Mouse (Mus musculus) midbrain, embryonic 11.5 days (tissue): ENCODE results near the gene Lrrc18. TPM values are rescaled to one million over a fixed set of nuclear protein-coding genes. Genes with fewer than 3 reads are reported as not detected.
A peak's percentile ranks its signal among the peaks of the same experiment; 100 is the strongest.

ENCODE experiments used
- ATAC-seq: fragments of 200-750 bp; cut with Nextera tagmentation; 2 replicates; pipeline ENCODE4 v1.8.0; 2017; ENCODE audit warnings: moderate TSS enrichment, moderate library complexity; ENCODE audit not compliant: low FRiP score
- DNase-seq: peaks from one replicate; pipeline ENCODE4 v3.0.0; 2015; ENCODE audit warnings: low spot score; ENCODE audit errors: missing footprints
- H3K27ac ChIP-seq: fragments of 300-500 bp; sonication (generic); 2 replicates; pipeline ENCODE4 v1.5.1; 2014; ENCODE audit warnings: low read depth, low read length
- H3K27me3 ChIP-seq: fragments of 300-500 bp; sonication (generic); 2 replicates; pipeline ENCODE4 v1.6.1; 2014; ENCODE audit warnings: mild to moderate bottlenecking, low read length, moderate library complexity, mixed read lengths; ENCODE audit not compliant: control insufficient read depth, insufficient read depth
- H3K36me3 ChIP-seq: fragments of 300-500 bp; sonication (generic); 2 replicates; pipeline ENCODE4 v1.6.1; 2014; ENCODE audit warnings: mild to moderate bottlenecking, low read length, moderate library complexity, mixed read lengths; ENCODE audit not compliant: control insufficient read depth, insufficient read depth
- H3K4me1 ChIP-seq: fragments of 300-500 bp; sonication (generic); 2 replicates; pipeline ENCODE4 v1.6.1; 2014; ENCODE audit warnings: low read length; ENCODE audit not compliant: control insufficient read depth, insufficient read depth
- H3K4me2 ChIP-seq: fragments of 300-500 bp; sonication (generic); 2 replicates; pipeline ENCODE4 v1.6.1; 2014; ENCODE audit warnings: mild to moderate bottlenecking, moderate library complexity
- H3K4me3 ChIP-seq: fragments of 300-500 bp; sonication (generic); 2 replicates; pipeline ENCODE4 v1.5.1; 2014; ENCODE audit warnings: low read depth, low read length
- H3K9ac ChIP-seq: fragments of 300-500 bp; sonication (generic); 2 replicates; pipeline ENCODE4 v1.6.1; 2014; ENCODE audit warnings: low read length
- H3K9me3 ChIP-seq: fragments of 300-500 bp; sonication (generic); 2 replicates; pipeline ENCODE4 v1.6.1; 2016; ENCODE audit warnings: low read length; ENCODE audit not compliant: control insufficient read depth
- WGBS: fragments of 180-500 bp; shearing (Covaris S2); extraction: QIAGEN DNeasy Blood & Tissue Kit; methylation state at CpG from one replicate; pipeline ENCODE4 v1.1.7; 2014; 5-methylcytosine and 5-hydroxymethylcytosine counted together
- polyA plus RNA-seq: library from polyadenylated mRNA; unstranded; fragments of >200 nt; fragmentation: Nextera tagmentation; extraction: Ambion mirVana; gene quantifications from 2 replicates; pipeline ENCODE4 v1.2.1, GENCODE M21; 2014

Lrrc18 gene
- polyA plus RNA-seq: 0.23 and 0.25 TPM in 2 replicates

DNA sequence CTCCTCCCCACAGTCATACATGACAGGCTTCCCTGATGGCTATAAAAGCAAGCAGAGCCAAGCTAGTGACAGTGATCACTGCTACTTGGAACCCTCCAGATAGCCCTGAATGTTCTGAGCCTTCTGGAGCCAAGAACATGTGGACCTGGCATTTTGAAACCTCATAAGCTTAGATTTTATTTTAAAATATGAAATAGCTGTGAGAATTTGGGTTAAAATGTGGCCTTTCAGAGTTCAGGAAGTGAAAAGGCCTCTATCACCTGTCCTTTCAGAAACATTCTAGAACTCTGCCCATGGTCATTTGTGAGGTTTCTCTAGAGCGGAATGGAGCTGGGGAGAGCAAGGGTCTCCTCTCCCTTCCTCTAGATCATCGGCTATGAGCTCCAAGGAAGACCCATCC lies at the start of gene Lrrc18:
Gene Lrrc18 (plus strand): TSS at position 301 of the 400 bp plus-strand sequence.
- Histone ChIP-seq H3K4me3 (no peak within 1 kb of the TSS), H3K4me2 (no peak within 1 kb of the TSS), H3K36me3 (no peaks in the 10 kb centered on the region), H3K27me3 (no peaks in the 10 kb centered on the region), H3K27ac (no peak within 1 kb of the TSS), H3K4me1 (peaks cover 12% of the 10 kb centered on the region), H3K9ac (no peak within 1 kb of the TSS), H3K9me3 (no peaks in the 10 kb centered on the region)
- DNase-seq: no peak
- no peak for ATAC-seq
- 88% methylated on average over 2 of the region's 2 CpGs for WGBS

DNA sequence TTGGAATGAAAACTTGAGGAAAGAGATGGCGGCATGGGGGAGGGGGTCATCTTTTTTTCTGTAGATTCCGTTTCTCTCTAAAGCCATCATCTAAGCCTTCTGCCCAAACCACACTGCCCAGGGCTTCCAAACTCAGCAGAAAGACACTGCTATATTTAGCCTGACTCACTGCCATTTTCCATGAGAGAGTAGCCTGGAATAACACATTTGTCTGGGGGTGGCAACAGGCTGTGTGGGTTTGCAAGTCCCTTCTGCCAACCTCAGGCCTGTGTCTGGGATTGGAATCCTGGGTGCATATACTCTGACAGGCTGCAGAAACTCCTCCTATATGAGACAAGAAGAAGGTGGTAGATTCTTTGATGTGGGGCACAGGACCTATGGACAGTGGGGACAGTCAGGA lies 43.7 kb upstream of the Lrrc18 start:
- DNase-seq (no peak), ATAC-seq (no peak)
- WGBS: 88% methylated on average over 2 of the region's 2 CpGs
- no peak overlapping the region for H3K9ac ChIP-seq
- no peaks in the 10 kb centered on the region for H3K27me3 ChIP-seq
- no peak overlapping the region for H3K27ac ChIP-seq
- no peaks in the 10 kb centered on the region for H3K4me1 ChIP-seq
- H3K4me3 ChIP-seq: no peak overlapping the region
- no peaks in the 10 kb centered on the region for H3K36me3 ChIP-seq
- H3K4me2 ChIP-seq: no peak overlapping the region
- no peaks in the 10 kb centered on the region for H3K9me3 ChIP-seq

DNA sequence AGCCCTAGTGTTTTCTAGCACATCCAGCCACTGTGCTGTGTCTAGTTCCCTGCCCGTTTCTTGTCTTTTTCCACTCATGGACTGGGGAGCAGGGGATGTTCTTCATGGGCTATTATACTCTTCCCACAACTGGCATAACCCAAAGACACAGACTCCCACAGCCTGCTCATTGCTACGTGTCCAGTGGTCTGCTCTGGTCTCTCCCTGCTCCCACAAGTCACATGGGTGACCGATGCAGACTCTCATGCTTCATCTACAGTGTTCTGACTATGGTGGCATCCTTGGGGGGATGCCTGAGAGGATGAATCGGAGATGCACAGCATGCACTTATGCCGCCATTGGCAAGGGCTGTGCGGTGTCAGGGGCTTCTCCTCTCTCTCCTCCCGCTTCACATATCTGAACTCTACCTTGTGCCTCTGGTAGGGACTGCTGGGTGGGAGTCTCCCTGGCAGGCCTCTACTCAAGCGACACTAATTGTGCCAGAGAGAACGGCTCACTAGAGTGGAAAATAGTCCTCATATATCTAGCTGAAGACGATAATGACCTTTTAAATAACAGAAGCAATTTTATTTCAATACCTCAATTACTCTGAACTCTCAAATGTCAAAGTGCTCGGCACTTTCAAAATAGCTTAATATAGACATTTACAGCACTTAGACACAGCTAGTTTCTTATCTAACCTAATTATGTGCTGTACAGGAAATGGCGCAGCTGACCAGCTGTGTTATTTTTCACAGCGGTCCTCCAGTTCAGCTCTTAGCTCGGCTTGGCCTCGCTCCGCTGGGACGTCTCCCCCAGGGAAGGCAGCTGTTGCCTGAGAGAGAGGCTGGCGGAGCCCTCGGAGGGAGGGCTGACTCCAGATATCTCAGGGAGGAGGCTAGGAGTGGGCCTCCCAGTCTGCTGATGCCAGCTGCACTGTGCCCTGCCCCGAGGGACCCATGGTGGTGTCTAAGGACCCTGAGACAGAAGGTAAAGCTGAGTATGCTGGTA lies 40.6 kb upstream of the Lrrc18 start:
- ATAC-seq (no peak), DNase-seq (no peak)
- no peak overlapping the region for H3K9ac ChIP-seq
- H3K4me2 ChIP-seq: no peak overlapping the region
- no peaks in the 10 kb centered on the region for H3K27me3 ChIP-seq
- H3K9me3 ChIP-seq: no peaks in the 10 kb centered on the region
- H3K27ac ChIP-seq: no peak overlapping the region
- no peaks in the 10 kb centered on the region for H3K4me1 ChIP-seq
- H3K36me3 ChIP-seq: no peaks in the 10 kb centered on the region
- 79% methylated on average over 20 of the region's 20 CpGs for WGBS
- no peak overlapping the region for H3K4me3 ChIP-seq

DNA sequence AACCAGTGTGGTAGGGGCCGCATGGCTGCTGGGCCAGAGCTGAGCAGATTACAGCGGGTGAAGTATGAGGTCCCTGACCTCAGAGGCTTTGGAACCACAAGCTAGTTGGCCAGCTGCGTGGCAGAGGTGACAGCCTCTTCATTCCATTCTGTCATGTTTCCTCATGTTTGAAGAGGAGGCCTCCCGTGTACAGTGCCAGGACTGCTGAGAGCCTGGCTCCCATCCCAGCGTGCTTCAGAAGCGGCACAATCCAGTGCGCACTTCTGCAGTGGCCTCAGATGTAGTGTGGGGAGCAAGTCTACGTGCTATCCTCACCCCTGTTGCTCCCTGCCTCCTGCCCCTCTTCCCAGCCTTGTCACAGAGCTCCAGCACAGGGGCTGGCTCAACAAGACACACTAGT lies 34.7 kb upstream of the Lrrc18 start:
- no peak overlapping the region for H3K9ac ChIP-seq
- H3K36me3 ChIP-seq: no peaks in the 10 kb centered on the region
- H3K27ac ChIP-seq: no peak overlapping the region
- H3K4me3 ChIP-seq: no peak overlapping the region
- no peaks in the 10 kb centered on the region for H3K9me3 ChIP-seq
- no peak for ATAC-seq
- no peak for DNase-seq
- no peaks in the 10 kb centered on the region for H3K27me3 ChIP-seq
- H3K4me1 ChIP-seq: no peaks in the 10 kb centered on the region
- H3K4me2 ChIP-seq: no peak overlapping the region
- 87% methylated on average over 8 of the region's 8 CpGs for WGBS

DNA sequence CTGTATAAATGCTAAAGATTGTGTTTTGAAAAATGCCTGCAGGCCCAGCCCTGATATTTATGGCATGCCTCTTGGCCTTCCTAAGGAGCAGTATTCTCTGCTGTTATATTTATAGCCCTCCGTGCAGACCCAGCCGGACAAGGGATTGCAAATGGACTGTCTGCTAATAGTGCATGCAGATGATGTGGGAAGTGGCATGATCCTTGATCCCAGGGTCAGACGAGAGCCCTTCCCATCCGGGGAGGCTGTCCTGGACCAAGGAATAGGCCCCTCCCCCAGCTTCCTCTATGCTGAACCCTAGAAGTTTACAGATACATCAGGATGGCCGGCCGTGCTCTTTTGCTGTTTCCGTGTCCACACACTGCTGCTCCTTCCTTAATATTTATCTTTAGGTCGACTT lies 32.5 kb upstream of the Lrrc18 start:
- Histone ChIP-seq H3K27me3 (no peaks in the 10 kb centered on the region), H3K4me2 (no peak overlapping the region), H3K27ac (no peak overlapping the region), H3K9me3 (no peaks in the 10 kb centered on the region), H3K9ac (no peak overlapping the region), H3K4me1 (no peaks in the 10 kb centered on the region), H3K36me3 (no peaks in the 10 kb centered on the region), H3K4me3 (no peak overlapping the region)
- DNase-seq (no peak), ATAC-seq (no peak)
- WGBS: 71% methylated on average over 8 of the region's 8 CpGs

DNA sequence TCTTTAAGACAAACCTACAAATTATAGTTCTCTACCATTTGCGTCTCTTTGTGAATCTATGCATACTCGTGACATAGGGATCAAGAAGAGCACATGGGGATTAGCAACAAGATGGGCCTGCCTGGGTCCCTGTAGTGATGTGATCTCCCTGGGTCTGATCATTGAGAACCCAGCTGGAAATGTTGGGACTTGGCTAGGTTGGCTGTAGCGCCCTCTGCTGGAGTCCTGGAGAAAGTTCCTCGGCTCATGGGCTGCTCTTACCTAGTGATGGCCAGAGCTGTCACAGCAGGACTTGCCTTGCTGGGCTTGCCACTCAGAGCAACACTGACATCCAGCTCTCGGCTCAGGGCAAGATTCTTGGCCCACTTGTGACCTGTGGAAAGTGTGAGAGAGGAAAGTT lies 30.7 kb upstream of the Lrrc18 start:
- Histone ChIP-seq H3K36me3 (no peaks in the 10 kb centered on the region), H3K27ac (no peak overlapping the region), H3K27me3 (no peaks in the 10 kb centered on the region), H3K4me1 (no peaks in the 10 kb centered on the region), H3K4me2 (no peak overlapping the region), H3K9ac (no peak overlapping the region), H3K9me3 (no peaks in the 10 kb centered on the region), H3K4me3 (no peak overlapping the region)
- DNase-seq (peak; percentile 93), ATAC-seq (0 out of 2 replicates have a peak, but pooled peaks have one; percentile 24)
- WGBS: 28% methylated on average over 5 of the region's 5 CpGs

DNA sequence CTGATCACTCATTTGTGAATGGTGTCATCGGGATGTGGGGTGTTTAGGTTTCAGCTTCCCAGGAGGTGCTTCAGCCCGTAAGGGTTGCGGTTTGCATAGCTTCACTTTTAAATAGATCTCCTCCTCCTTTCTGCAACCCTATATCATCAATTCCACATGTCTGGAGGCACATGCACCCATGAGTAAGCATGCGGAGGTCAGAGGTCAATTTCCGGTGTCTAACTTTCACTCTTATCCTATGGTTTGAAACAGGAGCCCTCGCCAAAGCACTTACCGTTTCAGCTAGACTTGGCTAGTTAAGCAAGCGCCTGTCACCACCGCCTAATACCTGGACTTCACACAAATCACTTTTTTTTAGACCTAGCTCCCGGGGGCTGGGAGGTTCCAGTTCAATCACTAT lies 26.4 kb upstream of the Lrrc18 start:
- H3K27me3 ChIP-seq: no peaks in the 10 kb centered on the region
- no peak overlapping the region for H3K4me3 ChIP-seq
- no peaks in the 10 kb centered on the region for H3K36me3 ChIP-seq
- no peaks in the 10 kb centered on the region for H3K4me1 ChIP-seq
- WGBS: 82% methylated on average over 10 of the region's 10 CpGs
- no peak for DNase-seq
- H3K27ac ChIP-seq: no peak overlapping the region
- no peaks in the 10 kb centered on the region for H3K9me3 ChIP-seq
- ATAC-seq: no peak
- H3K9ac ChIP-seq: no peak overlapping the region
- H3K4me2 ChIP-seq: no peak overlapping the region

DNA sequence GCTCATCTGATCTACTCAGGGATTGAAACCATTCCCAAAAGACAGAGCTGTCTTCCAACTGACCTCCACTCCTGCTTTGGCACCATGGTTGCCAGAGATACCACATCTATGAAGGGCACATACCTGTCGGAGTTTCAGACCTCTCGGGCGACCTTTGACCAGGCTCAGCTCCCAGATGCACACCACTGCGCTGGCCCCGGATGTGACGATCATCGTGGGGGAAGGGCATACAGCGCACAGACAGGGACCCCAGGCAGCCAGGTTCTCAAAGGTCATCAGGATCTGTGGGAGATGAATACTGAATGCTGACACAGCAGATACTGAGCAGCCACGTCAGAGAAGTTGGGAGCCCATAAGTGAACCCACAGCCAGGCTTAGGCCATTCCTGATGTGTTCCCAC lies 20.5 kb upstream of the Lrrc18 start:
- Histone ChIP-seq H3K9ac (no peak overlapping the region), H3K27ac (no peak overlapping the region), H3K9me3 (no peaks in the 10 kb centered on the region), H3K4me3 (no peak overlapping the region), H3K36me3 (no peaks in the 10 kb centered on the region), H3K4me2 (no peak overlapping the region), H3K27me3 (no peaks in the 10 kb centered on the region), H3K4me1 (no peaks in the 10 kb centered on the region)
- ATAC-seq: no peak
- WGBS: 80% methylated on average over 9 of the region's 9 CpGs
- no peak for DNase-seq

DNA sequence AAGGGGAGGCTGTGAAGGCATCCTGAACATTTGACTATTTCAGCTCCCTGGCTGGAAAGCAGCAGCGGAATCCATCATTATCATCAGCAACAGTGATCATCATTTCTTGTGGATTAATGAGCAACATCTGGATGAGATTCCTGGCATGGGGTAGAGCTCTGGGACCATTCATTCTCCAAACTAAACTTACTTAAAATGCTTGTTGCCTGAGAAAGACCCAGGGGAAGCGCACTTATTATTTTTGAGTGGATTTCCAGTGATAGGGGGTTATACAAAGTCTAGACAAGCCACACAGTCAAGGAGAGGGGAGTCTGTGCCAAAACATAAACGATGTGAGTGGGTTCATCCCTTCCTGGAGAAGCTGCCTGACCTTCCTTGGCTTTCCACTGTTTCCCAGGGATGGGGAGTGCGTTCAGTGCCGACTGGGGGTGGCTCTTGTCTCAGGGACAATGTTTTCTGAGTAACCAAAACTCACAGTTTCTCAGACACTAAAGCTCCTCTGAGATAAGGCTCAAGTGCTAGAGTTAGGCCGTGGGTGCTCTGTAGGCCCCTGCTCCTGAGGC lies 6.9 kb upstream of the Lrrc18 start:
- no peaks in the 10 kb centered on the region for H3K36me3 ChIP-seq
- H3K4me3 ChIP-seq: no peak overlapping the region
- no peaks in the 10 kb centered on the region for H3K9me3 ChIP-seq
- 89% methylated on average over 6 of the region's 6 CpGs for WGBS
- H3K9ac ChIP-seq: no peak overlapping the region
- no peaks in the 10 kb centered on the region for H3K27me3 ChIP-seq
- DNase-seq (no peak), ATAC-seq (no peak)
- no peak overlapping the region for H3K27ac ChIP-seq
- no peaks in the 10 kb centered on the region for H3K4me1 ChIP-seq
- no peak overlapping the region for H3K4me2 ChIP-seq
